Mouse (Mus musculus) forebrain, embryonic 10.5 days (tissue): Measurements from ENCODE around the gene Lrrfip1. TPM values are rescaled to one million over a fixed set of nuclear protein-coding genes. Genes with fewer than 3 reads are reported as not detected.

Source experiments
- DNase-seq: peaks from one replicate; pipeline ENCODE4 v3.0.0-alpha.2; 2017; ENCODE audit warnings: low spot score; ENCODE audit errors: extremely low spot score
- H3K27ac ChIP-seq: fragments of 300-500 bp; sonication (generic); 2 replicates; pipeline ENCODE4 v1.5.1; 2016; ENCODE audit warnings: mild to moderate bottlenecking
- H3K27me3 ChIP-seq: fragments of 300-500 bp; sonication (generic); 2 replicates; pipeline ENCODE4 v1.6.1; 2016; ENCODE audit warnings: mild to moderate bottlenecking; ENCODE audit not compliant: poor library complexity, severe bottlenecking
- H3K36me3 ChIP-seq: fragments of 300-500 bp; sonication (generic); replicated peaks from 2 replicates; pipeline ENCODE4 v1.6.1; 2016; ENCODE audit warnings: mild to moderate bottlenecking, moderate library complexity
- H3K4me1 ChIP-seq: fragments of 300-500 bp; sonication (generic); 2 replicates; pipeline ENCODE4 v1.6.1; 2016
- H3K4me3 ChIP-seq: fragments of 300-500 bp; sonication (generic); 2 replicates; pipeline ENCODE4 v1.5.1; 2016; ENCODE audit warnings: mild to moderate bottlenecking, moderate library complexity
- H3K9me3 ChIP-seq: fragments of 300-500 bp; sonication (generic); 2 replicates; pipeline ENCODE4 v1.6.1; 2016; ENCODE audit warnings: mild to moderate bottlenecking, moderate library complexity
- WGBS: fragments of 180-500 bp; shearing (Covaris S2); methylation state at CpG from one replicate; pipeline ENCODE4 v1.1.7; 2016; 5-methylcytosine and 5-hydroxymethylcytosine counted together
- polyA plus RNA-seq: library from polyadenylated mRNA; unstranded; fragments of >200 nt; fragmentation: Nextera tagmentation; extraction: Ambion mirVana; gene quantifications from 2 replicates; pipeline ENCODE4 v1.2.1, GENCODE M21; 2016

The Lrrfip1 gene
- polyA plus RNA-seq, 1 experiment from 2014 or later: 25.1 TPM

GRCm38 (mm10) chr1:91001871-91002539 lies 3.5 kb downstream of the Lrrfip1 start:
- Histone ChIP-seq H3K4me3 (no peak overlapping the region), H3K27me3 (peaks cover 16% of the 10 kb centered on the region), H3K27ac (no peak overlapping the region), H3K9me3 (no peaks in the 10 kb centered on the region), H3K36me3 (0 out of 2 replicates have a peak, but pooled peaks cover 2% of the 10 kb centered on the region), H3K4me1 (peaks cover 38% of the 10 kb centered on the region)
- WGBS: 85% methylated on average over 3 of the region's 3 CpGs
- DNase-seq: no peak

- H3K4me3 ChIP-seq: no peak overlapping the region
- peaks cover 38% of the 10 kb centered on the region for H3K4me1 ChIP-seq
- H3K27me3 ChIP-seq: peaks cover 9% of the 10 kb centered on the region
- 84% methylated on average over 3 of the region's 3 CpGs for WGBS
- no peak for DNase-seq
- H3K9me3 ChIP-seq: no peaks in the 10 kb centered on the region
- H3K36me3 ChIP-seq: 0 out of 2 replicates have a peak, but pooled peaks cover 2% of the 10 kb centered on the region
- H3K27ac ChIP-seq: no peak overlapping the region
These were observed 4.1 kb downstream of the Lrrfip1 start for GRCm38 (mm10) chr1:91002641-91003040.

- Histone ChIP-seq H3K4me1 (peaks cover 28% of the 10 kb centered on the region), H3K27me3 (peaks cover 3% of the 10 kb centered on the region; the same call in 1 of the 2 replicates), H3K4me3 (no peak overlapping the region), H3K36me3 (0 out of 2 replicates have a peak, but pooled peaks cover 2% of the 10 kb centered on the region), H3K9me3 (no peaks in the 10 kb centered on the region), H3K27ac (no peak overlapping the region)
- WGBS: 87% methylated on average over 8 of the region's 8 CpGs
- DNase-seq: no peak
These were observed 5.2 kb downstream of the Lrrfip1 start for GRCm38 (mm10) chr1:91003522-91004253.

GRCm38 (mm10) chr1:91006037-91006436 lies 7.5 kb downstream of the Lrrfip1 start:
- Histone ChIP-seq H3K27me3 (no peaks in the 10 kb centered on the region), H3K4me3 (no peak overlapping the region), H3K36me3 (0 out of 2 replicates have a peak, but pooled peaks cover 2% of the 10 kb centered on the region), H3K27ac (no peak overlapping the region), H3K4me1 (peaks cover 5% of the 10 kb centered on the region; the same call in 1 of the 2 replicates), H3K9me3 (no peaks in the 10 kb centered on the region)
- DNase-seq: no peak
- WGBS: 86% methylated on average over 5 of the region's 5 CpGs

GRCm38 (mm10) chr1:91006708-91007107 lies 8.2 kb downstream of the Lrrfip1 start:
- Histone ChIP-seq H3K36me3 (0 out of 2 replicates have a peak, but pooled peaks cover 2% of the 10 kb centered on the region), H3K9me3 (no peaks in the 10 kb centered on the region), H3K27me3 (no peaks in the 10 kb centered on the region), H3K4me1 (peaks cover 5% of the 10 kb centered on the region), H3K4me3 (no peak overlapping the region), H3K27ac (no peak overlapping the region)
- 92% methylated on average over 9 of the region's 9 CpGs for WGBS
- DNase-seq: no peak

GRCm38 (mm10) chr1:91008147-91008682 lies 9.7 kb downstream of the Lrrfip1 start:
- H3K9me3 ChIP-seq: no peaks in the 10 kb centered on the region
- WGBS: 95% methylated on average over 14 of the region's 14 CpGs
- no peak overlapping the region for H3K4me3 ChIP-seq
- H3K36me3 ChIP-seq: no peaks in the 10 kb centered on the region
- no peak for DNase-seq
- H3K4me1 ChIP-seq: peaks cover 13% of the 10 kb centered on the region
- H3K27me3 ChIP-seq: no peaks in the 10 kb centered on the region
- H3K27ac ChIP-seq: no peak overlapping the region

GRCm38 (mm10) chr1:91008746-91009145 lies 10.2 kb downstream of the Lrrfip1 start:
- no peaks in the 10 kb centered on the region for H3K36me3 ChIP-seq
- WGBS: 95% methylated on average over 9 of the region's 9 CpGs
- no peak for DNase-seq

GRCm38 (mm10) chr1:91009266-91009665 lies 10.7 kb downstream of the Lrrfip1 start:
- WGBS: 93% methylated on average over 6 of the region's 6 CpGs
- H3K9me3 ChIP-seq: no peaks in the 10 kb centered on the region
- no peak for DNase-seq
- no peak overlapping the region for H3K4me3 ChIP-seq
- H3K27ac ChIP-seq: no peak overlapping the region
- H3K27me3 ChIP-seq: no peaks in the 10 kb centered on the region
- H3K4me1 ChIP-seq: peaks cover 22% of the 10 kb centered on the region
- no peaks in the 10 kb centered on the region for H3K36me3 ChIP-seq

More at GRCm38 (mm10) chr1:91008746-91009145, 10.2 kb downstream of the Lrrfip1 start:
- Histone ChIP-seq H3K4me1 (peaks cover 17% of the 10 kb centered on the region), H3K4me3 (no peak overlapping the region), H3K27ac (no peak overlapping the region), H3K27me3 (no peaks in the 10 kb centered on the region), H3K9me3 (no peaks in the 10 kb centered on the region)

GRCm38 (mm10) chr1:91010216-91010615 lies 11.7 kb downstream of the Lrrfip1 start:
- Histone ChIP-seq H3K9me3 (no peaks in the 10 kb centered on the region), H3K4me3 (no peak overlapping the region), H3K4me1 (peaks cover 26% of the 10 kb centered on the region), H3K27ac (no peak overlapping the region), H3K36me3 (no peaks in the 10 kb centered on the region), H3K27me3 (no peaks in the 10 kb centered on the region)
- DNase-seq: no peak
- WGBS: 89% methylated on average over 7 of the region's 7 CpGs

- Histone ChIP-seq H3K9me3 (no peaks in the 10 kb centered on the region), H3K4me1 (peaks cover 31% of the 10 kb centered on the region), H3K36me3 (no peaks in the 10 kb centered on the region), H3K27me3 (no peaks in the 10 kb centered on the region), H3K27ac (no peak overlapping the region), H3K4me3 (no peak overlapping the region)
- DNase-seq: no peak
- WGBS: 97% methylated on average over 2 of the region's 2 CpGs
These were observed 12.2 kb downstream of the Lrrfip1 start for GRCm38 (mm10) chr1:91010716-91011115.

GRCm38 (mm10) chr1:91011336-91011735 lies 12.8 kb downstream of the Lrrfip1 start:
- no peaks in the 10 kb centered on the region for H3K27me3 ChIP-seq
- no peak for DNase-seq
- 89% methylated on average over 3 of the region's 3 CpGs for WGBS
- no peak overlapping the region for H3K27ac ChIP-seq
- H3K9me3 ChIP-seq: no peaks in the 10 kb centered on the region
- H3K4me3 ChIP-seq: no peak overlapping the region
- H3K4me1 ChIP-seq: peaks cover 32% of the 10 kb centered on the region
- H3K36me3 ChIP-seq: no peaks in the 10 kb centered on the region

GRCm38 (mm10) chr1:91013803-91014202 lies 15.3 kb downstream of the Lrrfip1 start:
- Histone ChIP-seq H3K9me3 (no peaks in the 10 kb centered on the region), H3K27me3 (no peaks in the 10 kb centered on the region), H3K27ac (no peak overlapping the region), H3K4me1 (peaks cover 47% of the 10 kb centered on the region), H3K4me3 (no peak overlapping the region), H3K36me3 (no peaks in the 10 kb centered on the region)
- no peak for DNase-seq
- WGBS: 74% methylated on average over 3 of the region's 3 CpGs

- H3K4me1 ChIP-seq: peaks cover 47% of the 10 kb centered on the region
- no peaks in the 10 kb centered on the region for H3K9me3 ChIP-seq
- 72% methylated on average over 7 of the region's 7 CpGs for WGBS
- H3K27ac ChIP-seq: no peak overlapping the region
- no peak overlapping the region for H3K4me3 ChIP-seq
- peaks cover 5% of the 10 kb centered on the region; the same call in 1 of the 2 replicates for H3K36me3 ChIP-seq
- no peak for DNase-seq
- H3K27me3 ChIP-seq: no peaks in the 10 kb centered on the region
These were observed 17.0 kb downstream of the Lrrfip1 start for GRCm38 (mm10) chr1:91015571-91015970.
